Mouse (Mus musculus): ENCODE measurements around the gene Scml4.

Gene Scml4

DNA sequence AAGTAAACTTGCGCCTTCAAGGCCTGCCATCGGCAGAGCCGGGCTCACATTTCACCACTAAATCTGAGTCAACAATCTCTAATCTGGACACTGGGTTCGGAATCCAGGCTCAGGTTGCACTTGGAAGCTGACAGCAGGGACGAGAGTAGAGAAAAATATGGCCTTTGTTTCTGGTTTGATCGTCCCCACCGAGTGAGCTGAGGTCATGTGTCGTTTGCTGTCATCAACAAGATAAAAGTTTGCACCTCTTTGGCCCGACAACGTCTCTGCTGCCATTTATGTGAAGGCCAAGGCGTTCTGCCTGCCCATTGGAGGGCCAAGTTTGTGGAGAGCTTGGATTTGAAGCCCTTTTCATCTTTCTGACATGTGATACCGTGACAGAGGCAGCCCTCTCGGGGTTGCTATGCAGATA lies 135.3 kb downstream of the Scml4 start:
- DNase-seq = no peak

DNA sequence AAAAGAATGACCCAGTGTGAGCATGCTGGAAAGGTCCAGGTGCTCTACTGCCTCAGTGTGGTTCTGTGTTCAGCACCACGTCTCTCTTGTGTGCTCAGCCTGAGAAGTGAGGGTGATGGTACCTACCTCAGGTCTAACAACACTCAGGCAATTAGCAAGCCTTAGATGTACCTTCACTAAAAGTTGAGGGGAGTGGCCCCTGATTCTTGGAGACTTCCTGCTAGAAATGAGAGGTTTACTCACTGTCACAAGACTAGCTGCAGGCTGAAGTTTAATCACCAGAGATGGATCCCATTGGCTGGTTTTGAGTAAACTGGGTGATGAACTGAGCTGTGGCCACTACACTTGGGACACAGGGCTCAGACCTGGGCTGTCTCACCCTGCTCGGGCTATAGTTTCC lies 137.1 kb downstream of the Scml4 start:
- no peak for DNase-seq

DNA sequence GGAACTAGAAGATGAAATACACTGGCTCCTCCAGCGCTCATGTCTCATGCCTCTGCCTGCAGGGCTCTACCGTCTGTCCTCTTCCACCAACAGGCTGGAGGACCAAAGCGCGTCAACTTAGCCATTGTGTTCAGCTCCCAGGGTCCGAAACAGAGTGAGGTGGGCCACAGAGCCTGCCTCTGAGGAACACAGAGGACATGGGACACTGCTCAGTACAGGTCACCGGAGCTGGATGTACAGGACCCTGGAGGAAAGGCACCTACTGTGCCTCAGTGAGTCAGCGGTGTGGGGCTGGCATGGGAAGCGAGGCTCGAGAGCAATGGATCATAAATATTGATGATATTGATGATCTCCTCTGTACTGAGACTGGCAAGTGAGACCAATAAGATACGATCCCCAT lies 139.2 kb downstream of the Scml4 start:
- no peak for DNase-seq

DNA sequence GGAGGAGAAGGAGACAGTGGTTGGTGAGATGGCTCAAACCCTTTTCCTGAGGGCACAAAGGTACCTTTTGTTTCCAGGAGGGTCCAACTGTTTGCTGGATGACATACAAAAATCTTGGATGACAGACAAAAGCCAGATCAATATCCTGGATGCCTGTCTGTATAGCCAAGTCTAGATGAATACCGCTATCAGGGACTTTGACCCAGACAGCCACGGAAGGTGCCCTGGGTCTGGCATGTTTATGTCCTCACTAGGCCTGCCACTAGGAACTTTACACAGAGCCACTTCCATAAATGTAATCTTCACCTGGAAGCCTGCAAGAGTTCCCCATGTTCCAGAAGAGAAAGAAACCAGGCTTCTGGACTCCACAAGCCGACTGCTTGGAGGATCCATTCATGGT lies 141.3 kb downstream of the Scml4 start:
- DNase-seq = no peak

DNA sequence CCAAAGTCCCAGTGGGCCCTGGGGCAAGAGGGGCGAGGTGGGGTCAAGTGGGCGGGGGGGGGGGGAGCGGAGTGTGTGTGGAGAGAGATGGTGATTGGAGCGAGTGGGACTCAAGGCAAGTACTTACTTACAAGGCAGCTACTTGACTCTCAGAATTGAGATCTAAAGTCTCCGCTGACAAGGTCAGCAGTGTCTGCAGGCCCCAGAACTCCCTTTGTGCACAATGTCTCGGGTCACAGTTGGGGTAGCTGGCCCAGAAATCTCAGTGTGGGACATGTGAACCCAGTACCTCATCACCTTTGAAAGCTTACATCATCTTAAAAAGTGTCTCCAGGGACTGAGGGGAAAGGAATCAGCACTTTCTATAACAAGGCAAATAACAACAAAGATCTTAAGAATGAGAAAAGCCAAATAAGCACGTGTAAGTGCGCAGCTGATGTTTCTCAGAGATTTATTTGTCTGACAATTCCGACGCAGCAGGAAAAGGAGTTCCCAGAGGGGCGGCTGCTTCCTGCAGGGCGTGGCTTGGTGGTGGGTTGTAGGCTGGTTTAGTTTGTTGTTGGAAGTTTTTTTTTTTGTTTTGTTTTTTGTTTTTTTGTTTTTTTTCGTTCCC lies 142.0 kb downstream of the Scml4 start:
- DNase-seq = no peak

DNA sequence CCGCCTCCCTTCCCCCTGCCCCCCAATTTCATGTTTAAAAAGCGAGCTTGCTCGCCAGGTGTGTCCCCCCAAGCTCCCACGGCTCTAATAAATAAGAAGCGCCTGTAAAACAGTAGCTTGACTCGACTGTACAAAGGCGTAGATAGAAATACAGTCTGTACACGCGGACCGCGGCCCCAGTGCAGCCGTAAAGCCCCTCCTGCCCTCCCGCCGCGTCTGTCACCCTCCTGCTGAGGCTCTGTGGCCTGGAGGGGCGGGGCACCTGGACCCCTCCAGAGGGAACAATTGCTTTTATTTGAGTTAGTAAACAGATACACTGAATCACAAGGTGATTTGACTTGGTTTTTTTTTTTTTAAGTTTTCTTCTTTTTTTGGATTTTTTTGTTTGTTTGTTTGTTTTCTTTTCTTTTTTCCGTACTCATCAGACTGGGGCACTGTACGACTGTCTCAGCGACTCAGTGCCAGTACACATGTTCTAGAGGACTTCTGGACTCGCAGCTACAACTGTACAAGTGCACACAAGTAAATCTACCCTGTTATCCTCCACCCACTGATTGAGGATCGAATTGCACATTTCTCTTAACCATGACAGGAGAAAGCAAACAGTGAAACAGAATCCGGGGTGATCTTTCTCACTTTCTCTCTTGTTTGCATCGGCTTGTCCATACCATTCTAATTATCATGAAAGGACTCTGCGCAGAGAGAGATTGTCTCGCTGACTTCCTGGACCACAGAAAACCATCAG lies 142.7 kb downstream of the Scml4 start:
- no peak for DNase-seq

DNA sequence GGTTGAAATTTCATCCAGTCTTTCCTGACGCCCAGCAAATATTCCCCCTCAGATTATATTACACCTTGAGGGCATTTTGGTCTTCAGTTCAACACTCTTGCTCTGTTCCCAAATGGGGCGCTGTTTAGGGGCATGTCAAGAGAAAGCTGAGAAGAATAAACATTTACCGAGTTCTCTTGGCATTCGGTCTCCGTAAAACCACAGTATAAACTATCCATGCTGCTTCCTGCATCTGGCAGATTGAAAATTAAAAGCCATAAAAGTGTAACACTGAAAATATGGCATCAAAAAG lies 143.2 kb downstream of the Scml4 start:
- no peak for DNase-seq

DNA sequence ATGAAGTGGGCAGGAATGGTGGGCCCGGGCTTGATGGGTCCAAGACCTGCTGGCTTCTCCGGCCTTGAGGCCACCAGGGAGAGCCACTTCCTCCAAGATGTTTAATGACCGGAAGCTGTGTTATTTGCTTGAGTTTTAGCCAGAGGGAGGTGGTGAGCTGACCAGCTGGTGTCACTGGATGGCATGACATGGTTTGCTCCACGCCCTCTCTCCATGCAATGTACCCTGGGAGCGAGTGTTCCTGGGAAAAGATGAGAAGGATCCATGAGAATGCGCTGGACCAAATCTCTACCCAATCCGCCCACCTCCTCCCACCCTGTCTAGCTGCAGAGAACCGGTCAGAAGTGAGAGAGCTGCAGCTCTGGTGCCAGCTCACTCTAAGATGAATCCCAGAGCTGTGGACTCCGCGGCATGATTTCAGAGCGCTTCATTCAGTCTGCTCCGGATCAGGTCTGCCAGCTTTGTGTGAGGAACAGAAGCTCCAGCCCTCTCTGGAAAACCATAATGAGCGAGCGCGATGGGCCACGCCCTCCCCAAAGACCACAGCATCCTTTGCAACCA lies 144.1 kb downstream of the Scml4 start:
- no peak for DNase-seq

DNA sequence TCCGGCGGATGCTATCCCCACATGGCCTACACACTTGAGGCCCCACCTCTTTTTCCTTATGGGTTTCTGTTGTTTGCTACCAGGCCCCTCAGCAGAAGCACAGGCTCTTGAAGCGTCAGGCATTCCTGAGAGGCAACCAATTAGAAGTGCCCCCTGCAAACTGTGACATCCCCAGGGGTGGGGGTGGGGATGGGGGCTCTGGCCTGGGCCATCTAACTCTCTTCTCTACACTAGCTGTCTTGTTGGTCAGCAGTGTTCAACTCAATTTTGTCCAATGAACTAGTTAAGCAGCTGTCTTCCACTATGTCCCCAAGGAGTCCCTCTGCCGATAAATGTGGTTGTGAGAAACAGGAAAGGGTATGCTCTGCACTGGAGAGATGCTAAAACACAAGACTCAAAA lies 144.9 kb downstream of the Scml4 start:
- DNase-seq = no peak

DNA sequence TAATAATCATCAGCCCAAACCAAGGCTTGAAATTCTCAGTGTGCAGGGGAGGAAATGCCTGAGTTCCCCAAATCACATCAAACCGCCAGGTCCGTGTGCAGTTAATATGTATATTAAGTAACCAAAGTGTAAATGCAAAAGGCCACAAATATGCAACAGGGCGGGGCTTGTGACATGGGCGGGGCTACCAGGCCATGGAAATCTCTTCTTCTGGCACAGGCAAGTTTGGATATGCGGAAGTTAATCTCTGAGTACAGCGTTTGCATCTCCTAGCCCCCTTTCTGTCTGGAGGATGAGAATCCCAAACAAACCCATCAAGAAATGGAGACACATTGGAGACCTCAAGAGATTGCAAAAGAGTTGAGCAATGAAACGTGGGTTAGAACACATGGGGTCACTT lies 145.5 kb downstream of the Scml4 start:
- DNase-seq = no peak

DNA sequence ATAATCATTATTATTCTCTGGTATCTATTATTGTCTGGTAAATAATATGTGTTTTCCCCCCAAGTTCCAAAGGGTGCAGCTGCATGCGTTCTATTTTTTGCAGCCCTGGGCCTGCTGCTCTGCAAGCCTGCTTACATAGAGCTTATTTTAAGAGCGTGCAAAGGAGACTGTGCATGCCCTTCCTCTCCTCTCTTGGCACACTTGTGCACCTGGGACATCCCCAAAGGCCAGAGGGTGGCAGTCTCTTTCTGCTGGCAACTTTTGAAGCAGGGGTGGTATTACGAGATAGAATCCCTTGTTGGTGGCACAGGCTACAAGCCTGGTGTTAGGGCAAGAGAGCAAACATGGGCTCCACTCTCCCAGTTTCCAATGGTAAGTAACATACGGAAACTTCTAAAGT lies 146.4 kb downstream of the Scml4 start:
- no peak for DNase-seq

DNA sequence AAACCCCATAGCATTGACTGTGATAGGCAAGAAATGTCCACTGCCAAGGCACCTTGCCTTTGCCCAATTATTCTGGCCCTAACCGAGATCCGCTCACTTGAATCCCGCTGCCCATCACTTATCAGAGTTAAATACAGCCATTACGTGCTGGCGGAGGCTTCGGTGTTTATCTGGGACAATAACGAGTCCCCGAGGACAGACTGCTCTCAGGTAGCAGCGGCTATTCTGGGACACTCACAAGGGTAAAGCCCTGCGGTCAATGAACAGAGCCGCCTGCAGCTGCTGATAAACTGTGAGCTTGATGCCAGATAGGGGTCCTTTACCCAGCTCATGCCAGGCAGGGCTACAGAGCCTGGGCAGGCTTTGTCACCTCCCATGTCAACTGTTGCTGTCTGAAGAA lies 147.9 kb downstream of the Scml4 start:
- no peak for DNase-seq
